ENCODE assay signal across 14 mouse cellular contexts in the genomic region with DNA sequence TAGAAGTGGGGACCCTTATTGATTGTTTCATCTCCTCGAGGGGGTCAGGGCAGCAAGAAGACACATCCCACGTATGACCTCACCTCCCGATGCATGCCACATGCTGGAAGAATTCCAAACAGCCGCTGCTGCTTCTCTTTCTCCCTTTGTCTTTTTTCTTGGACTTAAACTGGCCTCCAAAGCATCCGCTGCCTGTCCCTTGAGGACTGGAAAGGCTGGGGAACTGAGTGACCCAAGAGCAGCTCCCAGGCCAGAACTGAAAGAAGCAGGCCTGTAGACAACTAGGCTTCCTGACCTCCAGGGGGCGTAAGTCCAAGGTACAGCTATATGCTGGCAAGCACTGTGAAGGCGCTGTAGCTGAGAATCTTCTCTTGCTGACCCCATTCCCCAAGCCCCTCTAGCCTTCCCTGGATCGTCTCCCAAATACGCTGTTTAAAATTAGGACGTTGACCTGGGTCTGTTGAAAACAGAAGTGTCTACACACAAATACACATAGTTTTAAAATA.
DNase-seq lines count a peak whose midpoint lies in the region; ATAC-seq lines count a peak whose summit lies in the region.
"Had no signal": no experiment of that assay in that cellular context is flagged by ENCODE, and none has a peak within 500 bp of the region (broad histone marks: within the 10 kb centered on the region; RNA-seq: fewer than 3 reads in every experiment).

No protein-coding gene starts in this region.

- no peak overlapping the region for H3K27ac ChIP-seq in kidney, embryonic 14.5 days (ENCODE audit: low read depth, low read length)
- H3K27ac ChIP-seq: liver, embryonic 13.5 days; midbrain, embryonic 15.5 days had no signal

- 68% methylated on average over 10 of the region's 10 CpGs for WGBS in kidney, embryonic 14.5 days

- H3K9me3 ChIP-seq in kidney, embryonic 14.5 days (ENCODE audit: control insufficient read depth, low read length), result peaks cover 4% of the 10 kb centered on the region; the same call in 1 of the 2 replicates
- H3K9me3 ChIP-seq: liver, embryonic 13.5 days; midbrain, embryonic 15.5 days had no signal

- no peaks in the 10 kb centered on the region for H3K4me1 ChIP-seq in kidney, embryonic 14.5 days (ENCODE audit: control insufficient read depth, insufficient read depth, low read length)
- H3K4me1 ChIP-seq: liver, embryonic 13.5 days had no signal

- H3K36me3 ChIP-seq in kidney, embryonic 14.5 days (ENCODE audit: control insufficient read depth, insufficient read depth, low read length), result no peaks in the 10 kb centered on the region
- H3K36me3 ChIP-seq: liver, embryonic 13.5 days; midbrain, embryonic 15.5 days had no signal

- ATAC-seq in kidney, embryonic 14.5 days (ENCODE audit: low FRiP score, low TSS enrichment), result no peak
- ATAC-seq: midbrain, embryonic 15.5 days; Patski had no signal

- peaks cover 6% of the 10 kb centered on the region; the same call in 1 of the 2 replicates for H3K27me3 ChIP-seq in kidney, embryonic 14.5 days (ENCODE audit: control insufficient read depth, insufficient read depth, low read length)
- H3K27me3 ChIP-seq: liver, embryonic 13.5 days; midbrain, embryonic 15.5 days; Patski had no signal

- H3K9ac ChIP-seq in kidney, embryonic 14.5 days (ENCODE audit: low read depth, low read length), result no peak overlapping the region
- H3K9ac ChIP-seq: liver, embryonic 13.5 days; midbrain, embryonic 15.5 days had no signal

- H3K4me2 ChIP-seq in kidney, embryonic 14.5 days (replicated peaks; ENCODE audit: low read depth, low read length), result no peak overlapping the region
- H3K4me2 ChIP-seq: liver, embryonic 13.5 days; midbrain, embryonic 15.5 days had no signal

- peak; percentile 44 for DNase-seq in embryo, embryonic 10 days (ENCODE audit: low spot score)
- no peak for DNase-seq in embryo, embryonic 9.5 days (ENCODE audit: extremely low spot score)
- peak; percentile 27 for DNase-seq in kidney, postnatal 14 days
- peak; percentile 54 for DNase-seq in testis, postnatal 10 days (ENCODE audit: low spot score)
- no peak for DNase-seq in testis, postnatal 14 days (ENCODE audit: low spot score)
- no peak for DNase-seq in urinary bladder, postnatal 25 days (ENCODE audit: low spot score)
- DNase-seq in layer of hippocampus, adult 18-20 months (ENCODE audit: low spot score in 2 of 2), result no peak
- DNase-seq: layer of hippocampus, adult 9-11 months; liver, embryonic 13.5 days; thymus, postnatal 14 days had no signal

- H3K4me3 ChIP-seq in kidney, embryonic 14.5 days (ENCODE audit: low read length), result no peak overlapping the region
- H3K4me3 ChIP-seq: erythroblast, embryonic 14.5 days; liver, embryonic 13.5 days; midbrain, embryonic 15.5 days had no signal

Comparison
In these comparisons a context has a peak if more than half of its experiments do, and no peak if none do; other contexts are left out.
1. DNase-seq: peak in embryo, embryonic 10 days (single experiment), kidney, postnatal 14 days (single experiment) and testis, postnatal 10 days (single experiment); none in embryo, embryonic 9.5 days (single experiment), testis, postnatal 14 days (single experiment), urinary bladder, postnatal 25 days (single experiment) and layer of hippocampus, adult 18-20 months (0 of 2).